Mouse (Mus musculus): ENCODE results near the gene Pde8b. TPM values are rescaled to one million over a fixed set of nuclear protein-coding genes. Genes with fewer than 3 reads are reported as not detected.
"Not testable (repeated sequence)": the region's sequence is repeated elsewhere in the genome, so short reads cannot be mapped to it uniquely, and the experiment has no call there.

Gene Pde8b
- total RNA-seq, 2 experiments from 2014 or later = 72.0 to 77.5 TPM

DNA sequence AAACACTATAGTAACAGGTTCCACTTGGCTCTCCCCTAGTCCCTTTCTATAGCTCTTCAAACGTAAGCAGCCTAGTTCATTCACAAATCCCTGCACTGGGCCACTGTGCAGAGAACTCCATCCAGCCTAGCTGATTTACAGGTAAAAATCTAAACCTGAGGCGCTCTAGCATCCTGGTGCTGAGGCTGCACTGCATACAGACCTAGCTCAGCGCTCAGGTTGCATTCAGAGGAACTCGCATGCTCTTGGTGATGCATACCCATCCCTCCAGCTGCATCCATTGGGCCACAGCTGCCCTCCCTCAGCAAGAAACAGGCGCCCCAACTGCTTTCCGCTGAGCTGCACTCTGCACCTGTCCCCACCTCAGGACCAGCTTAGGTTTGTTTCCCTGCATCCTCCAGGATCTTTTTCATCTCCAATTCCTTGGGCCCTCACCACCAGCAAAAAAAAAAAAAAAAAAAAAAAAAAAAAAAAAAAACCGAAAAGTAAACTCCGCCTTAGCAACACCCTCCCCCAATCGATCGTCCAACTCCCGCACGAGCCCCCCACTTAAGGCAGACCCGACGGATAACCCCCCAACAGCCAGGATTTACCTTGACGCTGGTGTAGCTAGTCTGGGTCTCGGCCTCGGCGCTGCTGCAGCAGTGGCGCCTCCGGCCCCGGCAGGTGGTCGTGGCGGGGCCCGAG is 28.1 kb downstream of the Pde8b start:
- DNase-seq = peak; percentile 27

DNA sequence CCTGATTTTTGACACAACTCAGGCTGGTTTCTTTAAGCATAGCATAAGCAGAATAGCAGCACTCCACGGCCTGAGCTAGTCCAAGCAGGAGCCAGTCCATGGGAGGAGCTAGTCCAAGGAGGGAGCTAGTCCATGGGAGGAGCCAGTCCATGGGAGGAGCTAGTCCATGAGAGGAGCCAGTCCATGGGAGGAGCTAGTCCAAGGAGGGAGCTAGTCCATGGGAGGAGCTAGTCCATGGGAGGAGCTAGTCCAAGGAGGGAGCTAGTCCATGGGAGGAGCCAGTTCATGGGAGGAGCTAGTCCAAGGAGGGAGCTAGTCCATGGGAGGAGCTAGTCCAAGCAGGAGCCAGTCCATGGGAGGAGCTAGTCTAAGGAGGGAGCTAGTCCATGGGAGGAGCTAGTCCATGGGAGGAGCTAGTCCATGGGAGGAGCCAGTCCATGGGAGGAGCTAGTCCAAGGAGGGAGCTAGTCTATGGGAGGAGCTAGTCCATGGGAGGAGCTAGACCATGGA is 34.4 kb downstream of the Pde8b start:
- not testable (repeated sequence) for DNase-seq

DNA sequence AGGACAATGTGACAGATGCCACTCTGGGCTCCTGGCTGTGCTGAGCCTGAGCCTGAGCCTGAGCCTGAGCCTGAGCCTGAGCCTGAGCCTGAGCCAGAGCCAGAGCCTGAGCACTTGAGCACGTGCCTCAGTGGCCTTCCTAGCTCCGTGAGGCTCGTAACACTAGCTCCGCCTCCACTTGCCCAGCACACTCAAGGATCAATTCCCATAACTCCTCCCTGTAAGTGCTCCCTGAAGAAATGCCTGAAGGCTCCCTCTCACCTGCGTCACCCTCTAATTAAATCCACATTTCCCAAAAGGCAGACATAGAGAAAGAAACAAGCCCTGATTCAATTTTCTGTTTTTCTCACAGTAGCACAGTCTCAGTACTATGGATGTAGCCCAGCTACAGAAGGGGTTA is 37.8 kb downstream of the Pde8b start:
- no peak for DNase-seq

DNA sequence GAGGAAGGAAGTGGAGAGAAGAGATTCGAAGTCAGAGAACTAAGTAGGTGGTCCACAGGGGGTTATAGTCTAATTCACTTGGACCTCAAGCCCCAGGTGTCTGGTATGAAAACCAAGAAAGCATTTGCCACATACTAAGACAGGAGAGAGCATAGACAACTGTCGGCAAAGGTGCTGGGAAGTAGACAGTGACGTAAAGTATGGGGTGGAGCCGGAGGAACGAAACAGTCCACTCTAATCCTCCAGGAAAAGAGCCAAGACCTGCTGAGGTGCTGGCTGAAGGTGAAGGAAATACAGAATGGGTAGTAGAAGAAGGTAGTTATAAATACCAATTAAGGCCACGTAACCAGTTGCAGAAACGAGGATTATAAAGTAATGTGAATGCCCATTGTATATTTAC is 42.8 kb downstream of the Pde8b start:
- not testable (repeated sequence) for DNase-seq

DNA sequence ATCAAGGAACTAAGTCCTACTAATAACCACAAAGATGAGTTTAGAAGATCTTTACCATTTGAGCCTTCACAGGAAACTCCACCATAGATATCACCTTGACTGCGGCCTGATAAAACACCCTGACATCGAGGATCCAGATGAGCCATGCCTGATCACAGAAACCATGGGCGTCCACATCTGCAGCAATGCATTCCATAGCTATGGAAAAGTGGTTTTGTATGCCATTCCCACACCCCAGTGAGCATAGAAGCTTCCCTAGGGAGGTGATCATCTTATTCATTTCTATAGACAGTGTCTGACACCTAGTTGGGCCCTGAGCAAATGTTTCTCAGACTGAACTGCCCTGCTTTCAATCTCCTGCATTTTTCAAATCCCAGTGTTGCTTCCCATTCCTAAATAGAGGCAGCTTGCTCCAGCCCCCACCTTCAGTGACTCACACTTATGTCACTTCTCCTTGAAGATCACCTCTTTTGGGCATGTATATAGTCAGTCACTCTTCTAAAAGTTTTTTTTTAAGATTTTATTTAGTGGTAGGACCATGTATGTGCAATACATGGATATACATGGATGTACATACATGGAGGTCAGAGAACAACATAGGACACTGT is 47.9 kb downstream of the Pde8b start:
- no peak for DNase-seq

- no peak for DNase-seq
These were observed 49.3 kb downstream of the Pde8b start for GRCm38 (mm10) chr13:95200817-95201216.

- no peak for DNase-seq
These were observed 50.1 kb downstream of the Pde8b start for GRCm38 (mm10) chr13:95200036-95200435.

DNA sequence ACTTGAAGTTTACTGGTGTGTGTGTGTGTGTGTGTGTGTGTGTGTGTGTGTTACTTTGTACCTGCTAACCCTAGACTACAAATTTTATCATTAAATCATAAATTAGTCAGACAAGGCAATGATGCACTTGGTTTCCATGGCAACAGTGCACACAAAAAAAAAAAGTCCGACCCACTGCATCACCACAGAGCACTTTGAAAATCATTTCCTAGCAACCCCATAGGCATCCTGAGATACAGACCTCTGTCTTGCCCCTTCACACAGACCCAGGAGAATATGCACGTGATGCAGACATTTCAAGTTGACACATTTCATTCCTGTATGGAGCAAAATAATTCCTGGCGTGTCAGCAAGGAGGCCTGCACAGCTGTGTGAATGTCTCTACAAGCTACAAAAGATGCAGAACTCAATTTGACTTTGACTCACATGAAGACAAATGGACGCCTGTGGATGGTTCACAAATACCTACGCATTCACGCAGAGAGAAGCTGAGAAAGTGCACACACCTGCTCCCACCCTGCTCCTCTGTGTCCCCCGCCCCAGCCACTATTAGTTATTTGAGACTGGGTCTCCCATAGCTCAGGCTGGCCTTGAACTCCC is 53.9 kb downstream of the Pde8b start:
- no peak for DNase-seq

- DNase-seq = no peak
These were observed 58.2 kb downstream of the Pde8b start for GRCm38 (mm10) chr13:95191951-95192350.

DNA sequence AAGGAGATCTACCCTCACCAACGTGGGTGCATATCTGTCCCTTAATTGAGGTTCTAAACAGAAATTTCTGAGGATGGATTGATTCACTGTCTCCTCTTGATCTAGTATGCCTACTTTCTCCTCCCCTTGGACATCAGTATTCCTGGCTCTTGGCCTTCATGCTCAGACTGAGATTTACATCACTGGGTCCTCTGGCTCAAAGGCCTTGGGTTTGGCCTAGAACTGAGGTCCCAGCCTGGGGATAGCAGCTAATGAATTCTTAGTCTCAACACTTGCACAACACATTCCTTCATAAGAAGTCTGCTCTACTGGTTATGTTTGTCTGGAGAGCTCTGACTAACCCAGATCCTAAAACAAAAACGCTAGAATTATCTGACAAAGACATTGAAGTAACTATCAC is 61.0 kb downstream of the Pde8b start:
- DNase-seq = peak; percentile 37

- DNase-seq = peak; percentile 64
These were observed 62.9 kb downstream of the Pde8b start for GRCm38 (mm10) chr13:95187153-95187665.

- no peak for DNase-seq
These were observed 63.4 kb downstream of the Pde8b start for GRCm38 (mm10) chr13:95186741-95187035.

DNA sequence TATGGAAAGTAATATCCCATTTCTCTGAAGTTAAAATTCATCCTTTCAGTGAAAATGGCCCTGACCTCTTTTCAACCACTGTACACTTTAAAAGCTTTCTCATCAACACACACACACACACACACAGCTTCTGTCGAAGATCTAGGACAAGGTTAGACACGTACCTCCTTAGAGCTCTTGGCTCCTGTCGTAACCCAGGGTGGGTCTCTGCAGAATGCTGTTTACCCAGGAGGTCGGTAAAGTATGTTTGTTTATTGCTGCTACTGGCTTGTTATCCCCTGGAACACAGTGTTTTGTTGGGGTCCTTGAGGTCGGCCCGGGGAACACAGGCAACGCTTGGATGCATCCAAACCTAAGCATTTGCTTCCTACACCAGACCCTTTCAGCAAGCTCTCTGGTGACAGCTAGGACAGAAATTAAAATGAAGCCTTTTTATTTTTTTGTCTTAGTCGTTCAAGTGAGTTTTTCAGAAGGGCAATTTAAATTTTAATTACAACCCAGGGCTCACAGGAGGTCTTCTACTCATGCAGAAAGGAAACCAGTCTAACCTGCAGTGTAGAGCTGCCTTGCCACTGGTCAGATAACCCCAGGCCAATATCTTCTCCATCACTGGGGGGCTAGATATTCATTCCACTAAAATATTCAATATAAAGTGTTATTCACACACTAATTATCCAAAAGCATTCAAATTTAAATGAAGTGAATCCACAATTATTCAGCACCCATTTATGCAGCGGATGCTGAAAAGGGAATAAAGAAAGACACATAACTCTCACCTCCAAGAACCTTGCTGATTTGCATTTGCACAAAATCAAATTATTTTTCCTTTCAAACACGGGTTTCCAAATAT is 64.0 kb downstream of the Pde8b start:
- peak; percentile 31 for DNase-seq

DNA sequence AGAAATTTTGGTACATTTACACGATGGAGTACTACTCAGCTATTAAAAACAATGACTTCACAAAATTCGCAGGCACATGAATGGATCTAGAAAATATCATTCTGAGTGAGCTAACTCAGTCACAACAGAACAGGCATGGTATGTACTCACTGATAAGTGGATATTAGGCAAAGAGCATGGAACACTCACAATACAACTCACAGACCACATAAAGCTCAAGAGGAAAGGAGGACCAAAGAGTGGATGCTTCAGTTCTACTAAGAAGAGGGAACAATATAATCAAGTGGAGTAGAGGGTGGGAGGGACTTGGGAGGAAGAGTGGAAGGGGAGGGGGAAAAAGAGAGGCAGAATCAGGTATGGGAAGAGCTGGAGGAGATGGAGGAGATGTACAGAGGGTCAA is 66.5 kb downstream of the Pde8b start:
- no peak for DNase-seq

DNA sequence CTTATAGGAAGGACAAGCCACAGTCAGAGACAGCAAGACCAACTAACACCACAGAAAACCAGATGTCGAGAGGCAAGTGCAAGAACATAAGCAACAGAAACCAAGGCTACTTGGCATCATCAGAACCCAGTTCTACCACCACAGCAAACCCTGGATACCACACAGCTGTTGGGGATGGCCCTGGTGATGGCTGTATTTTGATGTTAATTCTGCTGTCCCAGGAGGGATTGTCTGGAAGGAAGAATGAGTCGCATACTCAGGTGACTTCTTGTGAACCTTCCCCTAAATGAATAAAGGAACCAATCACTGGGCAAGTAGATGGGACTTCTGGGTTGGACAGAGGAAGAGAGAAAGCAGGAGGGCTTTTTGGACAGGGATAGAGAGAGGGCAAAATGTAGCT is 69.9 kb downstream of the Pde8b start:
- no peak for DNase-seq

- DNase-seq = peak; percentile 47
These were observed 72.8 kb downstream of the Pde8b start for GRCm38 (mm10) chr13:95177326-95177725.

DNA sequence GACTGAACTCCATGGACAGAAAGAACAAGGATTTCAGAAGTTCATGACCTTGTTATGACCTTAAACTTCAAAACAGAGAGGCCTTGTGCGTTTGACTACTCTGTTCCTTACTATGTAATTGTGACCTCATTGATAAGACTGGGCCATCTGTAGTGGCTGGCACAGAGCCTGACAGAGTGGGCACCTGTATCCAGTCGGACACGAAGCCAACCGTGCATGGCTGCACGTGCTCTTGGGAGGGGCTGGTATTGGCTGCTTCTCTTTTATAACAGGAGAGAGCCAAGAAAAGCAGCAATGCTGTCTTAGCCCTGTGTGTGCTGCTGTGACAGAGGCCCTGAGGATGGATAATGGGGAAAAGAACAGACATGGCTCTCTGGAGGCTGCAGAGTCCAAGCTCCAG is 73.7 kb downstream of the Pde8b start:
- DNase-seq = peak; percentile 60

- DNase-seq = peak; percentile 73
These were observed 75.9 kb downstream of the Pde8b start for GRCm38 (mm10) chr13:95174253-95174652.

GRCm38 (mm10) chr13:95172346-95172745 is 77.8 kb downstream of the Pde8b start:
- no peak for DNase-seq

DNA sequence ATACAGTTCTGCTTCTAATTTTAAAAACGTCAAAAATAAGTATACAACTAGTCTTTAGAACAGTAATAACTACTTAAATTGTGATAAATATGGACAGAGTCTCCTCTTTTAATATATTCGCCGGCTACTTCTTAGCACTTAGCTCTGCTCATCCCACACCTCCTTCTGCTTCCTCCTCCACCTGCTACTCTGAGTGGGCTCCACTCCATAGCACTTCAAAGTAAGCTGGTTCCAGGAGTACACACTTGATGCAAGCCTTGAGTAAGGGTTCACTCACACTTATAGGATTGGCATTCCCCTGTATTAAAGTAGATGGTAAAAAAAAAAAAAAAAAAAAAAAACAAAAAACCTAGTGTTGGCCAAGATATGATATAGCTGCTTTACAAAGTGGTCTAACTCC is 89.9 kb downstream of the Pde8b start:
- DNase-seq = no peak

- no peak for DNase-seq
These were observed 91.2 kb downstream of the Pde8b start for GRCm38 (mm10) chr13:95158986-95159385.

DNA sequence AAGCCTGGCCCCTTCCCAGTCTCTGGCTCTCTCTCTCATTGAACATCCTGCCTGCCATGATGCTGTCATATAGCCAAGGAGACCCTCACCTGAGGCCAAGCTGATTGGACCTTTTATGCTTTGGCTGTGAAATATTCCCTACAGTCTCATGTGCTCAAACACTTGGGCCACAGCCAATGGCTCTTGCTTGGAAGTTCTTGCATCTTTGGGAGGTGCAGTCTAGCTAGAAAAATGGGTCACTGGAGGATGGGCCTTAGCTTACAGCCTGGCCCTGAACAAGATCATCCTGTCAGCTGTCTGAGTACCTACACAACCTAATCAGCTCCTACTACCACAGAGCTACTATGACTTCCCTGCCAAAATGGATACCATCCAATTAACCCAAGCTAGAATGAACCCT is 105.4 kb downstream of the Pde8b start:
- peak; percentile 53 for DNase-seq
